Mouse (Mus musculus) lung, adult 2 months (tissue): Measurements from ENCODE around the gene Ap1m2.

Experiments used
- CTCF ChIP-seq: fragments of 200-500 bp; IDR thresholded peaks from 2 replicates; pipeline ENCODE4 v1.5.1; 2011; ENCODE audit warnings: mild to moderate bottlenecking, low read length, control low read depth; ENCODE audit not compliant: insufficient read depth
- POLR2A ChIP-seq: fragments of 200-500 bp; IDR thresholded peaks from 2 replicates; pipeline ENCODE4 v1.6.1; 2011; ENCODE audit warnings: low read depth, mild to moderate bottlenecking, control low read depth, low read length, borderline replicate concordance; ENCODE audit errors: extremely low read depth

GRCm38 (mm10) chr9:21336491-21336890, 24.4 kb upstream of the Ap1m2 start:
- TF ChIP-seq CTCF (no peak), POLR2A (no peak)
